Mouse (Mus musculus): ENCODE results near the gene Lama4. TPM values are rescaled to one million over a fixed set of nuclear protein-coding genes. Genes with fewer than 3 reads are reported as not detected.

Lama4 gene
- polyA plus RNA-seq (2014; fragmentation: Nextera tagmentation; extraction: Ambion mirVana) = 142 and 146 TPM in 2 replicates

- peak within 1 kb of the TSS; percentile 87 to 97 for H3K27ac ChIP-seq (replicated peaks in 1 of 2; ENCODE audit: control insufficient read depth in 1 of 2, insufficient read depth in 1 of 2, low read depth in 2 of 2, low read length in 2 of 2)
- H3K4me3 ChIP-seq (ENCODE audit: control insufficient read depth in 1 of 2, insufficient read depth in 1 of 2, low read depth in 1 of 2, low read length in 2 of 2) = peak within 1 kb of the TSS; percentile 65 to 88
- peak within 1 kb of the TSS; percentile 87 for H3K9ac ChIP-seq (ENCODE audit: low read length)
- peak within 1 kb of the TSS; percentile 78 for H3K4me2 ChIP-seq (ENCODE audit: low read length)
- 3% methylated on average over 24 of the region's 24 CpGs for WGBS
- ATAC-seq (ENCODE audit: insufficient number of reproducible peaks, insufficient read depth, low FRiP score, low read depth) = peak; percentile 85
- H3K9me3 ChIP-seq (ENCODE audit: control insufficient read depth, low read length) = no peaks in the 10 kb centered on the region
- H3K27me3 ChIP-seq (ENCODE audit: control insufficient read depth, insufficient read depth, low read length) = no peaks in the 10 kb centered on the region
- peaks cover 18 to 70% of the 10 kb centered on the region in 2 experiments for H3K4me1 ChIP-seq (ENCODE audit: control insufficient read depth in 2 of 2, insufficient read depth in 2 of 2, low read length in 2 of 2)
- H3K36me3 ChIP-seq (ENCODE audit: control insufficient read depth, insufficient read depth, low read length) = peaks cover 4% of the 10 kb centered on the region
Observed at GRCm38 (mm10) chr10:38965075-38965781, at the start of gene Lama4. Gene Lama4 (plus strand): TSS chr10:38965515.

- Histone ChIP-seq H3K36me3 (ENCODE audit: control insufficient read depth, insufficient read depth, low read length) (no peaks in the 10 kb centered on the region), H3K9me3 (ENCODE audit: control insufficient read depth, low read length) (no peaks in the 10 kb centered on the region), H3K4me1 (ENCODE audit: control insufficient read depth in 2 of 2, insufficient read depth in 2 of 2, low read length in 2 of 2) (no peaks in the 10 kb centered on the region; a peak in 1 of 4 replicates), H3K9ac (ENCODE audit: low read length) (no peak overlapping the region), H3K27me3 (ENCODE audit: control insufficient read depth, insufficient read depth, low read length) (no peaks in the 10 kb centered on the region), H3K4me3 (ENCODE audit: control insufficient read depth in 1 of 2, insufficient read depth in 1 of 2, low read depth in 1 of 2, low read length in 2 of 2) (no peak overlapping the region), H3K27ac (replicated peaks in 1 of 2; ENCODE audit: control insufficient read depth in 1 of 2, insufficient read depth in 1 of 2, low read depth in 2 of 2, low read length in 2 of 2) (no peak overlapping the region), H3K4me2 (ENCODE audit: low read length) (no peak overlapping the region)
- ATAC-seq (ENCODE audit: insufficient number of reproducible peaks, insufficient read depth, low FRiP score, low read depth) = no peak
- 59% methylated on average over 4 of the region's 4 CpGs for WGBS
Observed at GRCm38 (mm10) chr10:38916027-38916617, 49.2 kb upstream of the Lama4 start.

GRCm38 (mm10) chr10:38928940-38929697, 36.2 kb upstream of the Lama4 start:
- no peak for ATAC-seq (ENCODE audit: insufficient number of reproducible peaks, insufficient read depth, low FRiP score, low read depth)
- WGBS = 79% methylated on average over 6 of the region's 6 CpGs
- no peak overlapping the region for H3K9ac ChIP-seq (ENCODE audit: low read length)
- no peak overlapping the region for H3K27ac ChIP-seq (replicated peaks in 1 of 2; ENCODE audit: control insufficient read depth in 1 of 2, insufficient read depth in 1 of 2, low read depth in 2 of 2, low read length in 2 of 2)
- H3K4me3 ChIP-seq (ENCODE audit: control insufficient read depth in 1 of 2, insufficient read depth in 1 of 2, low read depth in 1 of 2, low read length in 2 of 2) = no peak overlapping the region
- H3K4me2 ChIP-seq (ENCODE audit: low read length) = no peak overlapping the region
- no peaks in the 10 kb centered on the region for H3K36me3 ChIP-seq (ENCODE audit: control insufficient read depth, insufficient read depth, low read length)
- 0 out of 2 replicates have a peak, but pooled peaks cover 3% of the 10 kb centered on the region for H3K9me3 ChIP-seq (ENCODE audit: control insufficient read depth, low read length)
- no peaks in the 10 kb centered on the region for H3K4me1 ChIP-seq (ENCODE audit: control insufficient read depth in 2 of 2, insufficient read depth in 2 of 2, low read length in 2 of 2)
- H3K27me3 ChIP-seq (ENCODE audit: control insufficient read depth, insufficient read depth, low read length) = no peaks in the 10 kb centered on the region

- Histone ChIP-seq H3K9ac (ENCODE audit: low read length) (no peak overlapping the region), H3K4me3 (ENCODE audit: control insufficient read depth in 1 of 2, insufficient read depth in 1 of 2, low read depth in 1 of 2, low read length in 2 of 2) (no peak overlapping the region), H3K4me1 (ENCODE audit: control insufficient read depth in 2 of 2, insufficient read depth in 2 of 2, low read length in 2 of 2) (no peaks in the 10 kb centered on the region), H3K9me3 (ENCODE audit: control insufficient read depth, low read length) (no peaks in the 10 kb centered on the region), H3K36me3 (ENCODE audit: control insufficient read depth, insufficient read depth, low read length) (no peaks in the 10 kb centered on the region), H3K27me3 (ENCODE audit: control insufficient read depth, insufficient read depth, low read length) (no peaks in the 10 kb centered on the region), H3K4me2 (ENCODE audit: low read length) (no peak overlapping the region), H3K27ac (replicated peaks in 1 of 2; ENCODE audit: control insufficient read depth in 1 of 2, insufficient read depth in 1 of 2, low read depth in 2 of 2, low read length in 2 of 2) (no peak overlapping the region)
- WGBS = 62% methylated on average over 2 of the region's 2 CpGs
- ATAC-seq (ENCODE audit: insufficient number of reproducible peaks, insufficient read depth, low FRiP score, low read depth) = no peak
Observed at GRCm38 (mm10) chr10:38944701-38945100, 20.6 kb upstream of the Lama4 start.

- no peaks in the 10 kb centered on the region; the same call in 1 of the 2 replicates for H3K36me3 ChIP-seq (ENCODE audit: control insufficient read depth, insufficient read depth, low read length)
- peak; percentile 73 for ATAC-seq (ENCODE audit: insufficient number of reproducible peaks, insufficient read depth, low FRiP score, low read depth)
- no peak overlapping the region for H3K4me3 ChIP-seq (ENCODE audit: control insufficient read depth in 1 of 2, insufficient read depth in 1 of 2, low read depth in 1 of 2, low read length in 2 of 2)
- H3K27ac ChIP-seq (replicated peaks in 1 of 2; ENCODE audit: control insufficient read depth in 1 of 2, insufficient read depth in 1 of 2, low read depth in 2 of 2, low read length in 2 of 2) = peak overlapping the region; percentile 91 to 93
- H3K9me3 ChIP-seq (ENCODE audit: control insufficient read depth, low read length) = no peaks in the 10 kb centered on the region
- 0 out of 2 replicates have a peak overlapping the region, but pooled peaks have one; percentile 18 for H3K9ac ChIP-seq (ENCODE audit: low read length)
- WGBS = 2% methylated on average over 2 of the region's 2 CpGs
- peak overlapping the region; percentile 36 for H3K4me2 ChIP-seq (ENCODE audit: low read length)
- H3K27me3 ChIP-seq (ENCODE audit: control insufficient read depth, insufficient read depth, low read length) = no peaks in the 10 kb centered on the region
- H3K4me1 ChIP-seq (ENCODE audit: control insufficient read depth in 2 of 2, insufficient read depth in 2 of 2, low read length in 2 of 2) = peaks cover 11 to 44% of the 10 kb centered on the region in 2 experiments
Observed at GRCm38 (mm10) chr10:38961920-38962319, 3.4 kb upstream of the Lama4 start.

GRCm38 (mm10) chr10:38964719-38965074, 618 bp upstream of the Lama4 start:
- Histone ChIP-seq H3K27me3 (ENCODE audit: control insufficient read depth, insufficient read depth, low read length) (no peaks in the 10 kb centered on the region), H3K9me3 (ENCODE audit: control insufficient read depth, low read length) (no peaks in the 10 kb centered on the region), H3K4me3 (ENCODE audit: control insufficient read depth in 1 of 2, insufficient read depth in 1 of 2, low read depth in 1 of 2, low read length in 2 of 2) (no peak overlapping the region), H3K4me2 (ENCODE audit: low read length) (peak overlapping the region; percentile 78), H3K27ac (replicated peaks in 1 of 2; ENCODE audit: control insufficient read depth in 1 of 2, insufficient read depth in 1 of 2, low read depth in 2 of 2, low read length in 2 of 2) (peak overlapping the region; percentile 87 to 97), H3K36me3 (ENCODE audit: control insufficient read depth, insufficient read depth, low read length) (no peaks in the 10 kb centered on the region; the same call in 1 of the 2 replicates), H3K4me1 (ENCODE audit: control insufficient read depth in 2 of 2, insufficient read depth in 2 of 2, low read length in 2 of 2) (peaks cover 15 to 64% of the 10 kb centered on the region in 2 experiments), H3K9ac (ENCODE audit: low read length) (no peak overlapping the region)
- 48% methylated on average over 4 of the region's 4 CpGs for WGBS
- 0 out of 2 replicates have a peak, but pooled peaks have one; percentile 2 for ATAC-seq (ENCODE audit: insufficient number of reproducible peaks, insufficient read depth, low FRiP score, low read depth)

GRCm38 (mm10) chr10:38965857-38966256, 542 bp downstream of the Lama4 start:
- Histone ChIP-seq H3K36me3 (ENCODE audit: control insufficient read depth, insufficient read depth, low read length) (peaks cover 8% of the 10 kb centered on the region), H3K4me1 (ENCODE audit: control insufficient read depth in 2 of 2, insufficient read depth in 2 of 2, low read length in 2 of 2) (peaks cover 18 to 74% of the 10 kb centered on the region in 2 experiments), H3K27ac (replicated peaks in 1 of 2; ENCODE audit: control insufficient read depth in 1 of 2, insufficient read depth in 1 of 2, low read depth in 2 of 2, low read length in 2 of 2) (peak overlapping the region; percentile 87 to 97), H3K27me3 (ENCODE audit: control insufficient read depth, insufficient read depth, low read length) (no peaks in the 10 kb centered on the region), H3K9ac (ENCODE audit: low read length) (peak overlapping the region; percentile 87), H3K4me3 (ENCODE audit: control insufficient read depth in 1 of 2, insufficient read depth in 1 of 2, low read depth in 1 of 2, low read length in 2 of 2) (peak overlapping the region; percentile 65 to 88), H3K9me3 (ENCODE audit: control insufficient read depth, low read length) (no peaks in the 10 kb centered on the region), H3K4me2 (ENCODE audit: low read length) (peak overlapping the region; percentile 78)
- WGBS = 2% methylated on average over 14 of the region's 14 CpGs
- peak; percentile 27 for ATAC-seq (ENCODE audit: insufficient number of reproducible peaks, insufficient read depth, low FRiP score, low read depth)
